Mouse (Mus musculus): ENCODE results near the gene Stradb. TPM values are rescaled to one million over a fixed set of nuclear protein-coding genes. Genes with fewer than 3 reads are reported as not detected.

Gene Stradb
- polyA plus RNA-seq, 1 experiment from 2014 or later: 30.7 TPM

DNA sequence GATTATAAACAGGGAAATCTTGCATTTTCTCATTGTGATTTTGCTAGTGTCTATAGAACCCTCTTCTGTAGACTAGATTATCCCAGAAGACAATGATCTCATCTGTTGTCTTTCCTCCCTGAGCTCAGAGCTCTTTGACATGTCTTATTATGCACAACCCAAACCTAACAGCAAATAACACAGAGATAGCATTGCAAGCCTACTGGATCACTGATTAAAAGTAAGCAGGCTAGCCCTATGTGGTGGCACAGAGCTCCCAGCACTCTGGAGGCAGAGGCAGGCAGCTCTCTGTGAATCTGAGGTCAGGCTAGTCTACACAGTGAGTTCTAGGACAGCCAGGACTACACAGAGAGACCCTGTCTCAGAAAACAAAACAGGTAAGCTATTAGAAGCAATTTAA lies 10.5 kb upstream of the Stradb start:
- Histone ChIP-seq H3K4me1 (peaks cover 16% of the 10 kb centered on the region; the same call in 1 of the 2 replicates), H3K4me2 (no peak overlapping the region), H3K4me3 (no peak overlapping the region), H3K27me3 (no peaks in the 10 kb centered on the region), H3K9ac (no peak overlapping the region), H3K36me3 (no peaks in the 10 kb centered on the region; the same call in 1 of the 2 replicates), H3K27ac (no peak overlapping the region), H3K9me3 (no peaks in the 10 kb centered on the region)
- ATAC-seq (ENCODE audit: insufficient number of reproducible peaks, insufficient read depth, low FRiP score, low TSS enrichment, low read depth): no peak

DNA sequence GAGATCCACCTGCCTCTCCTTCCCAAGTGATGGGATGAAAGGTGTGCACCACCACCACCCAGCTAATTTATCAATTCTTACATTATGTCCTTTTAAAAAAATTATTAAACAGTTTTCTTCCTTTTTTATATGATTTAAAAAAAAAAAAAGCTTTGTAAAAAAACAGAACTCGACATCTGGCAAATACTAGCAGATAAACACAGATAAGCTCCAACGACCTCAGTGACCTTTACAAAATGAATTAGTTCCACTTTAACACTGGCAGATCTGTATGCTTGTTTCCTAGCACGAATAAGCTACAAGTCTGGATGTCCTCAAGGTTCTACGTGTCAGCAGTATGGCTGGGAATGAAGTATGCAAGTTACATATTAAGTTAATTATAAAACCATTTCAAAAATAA lies 5.8 kb upstream of the Stradb start:
- no peak overlapping the region for H3K4me2 ChIP-seq
- WGBS: 21% methylated on average over 4 of the region's 4 CpGs
- H3K4me1 ChIP-seq: peaks cover 23% of the 10 kb centered on the region
- no peaks in the 10 kb centered on the region for H3K27me3 ChIP-seq
- H3K9ac ChIP-seq: no peak overlapping the region
- H3K36me3 ChIP-seq: no peaks in the 10 kb centered on the region
- H3K27ac ChIP-seq: no peak overlapping the region
- ATAC-seq (ENCODE audit: insufficient number of reproducible peaks, insufficient read depth, low FRiP score, low TSS enrichment, low read depth): no peak
- H3K9me3 ChIP-seq: no peaks in the 10 kb centered on the region
- no peak overlapping the region for H3K4me3 ChIP-seq

DNA sequence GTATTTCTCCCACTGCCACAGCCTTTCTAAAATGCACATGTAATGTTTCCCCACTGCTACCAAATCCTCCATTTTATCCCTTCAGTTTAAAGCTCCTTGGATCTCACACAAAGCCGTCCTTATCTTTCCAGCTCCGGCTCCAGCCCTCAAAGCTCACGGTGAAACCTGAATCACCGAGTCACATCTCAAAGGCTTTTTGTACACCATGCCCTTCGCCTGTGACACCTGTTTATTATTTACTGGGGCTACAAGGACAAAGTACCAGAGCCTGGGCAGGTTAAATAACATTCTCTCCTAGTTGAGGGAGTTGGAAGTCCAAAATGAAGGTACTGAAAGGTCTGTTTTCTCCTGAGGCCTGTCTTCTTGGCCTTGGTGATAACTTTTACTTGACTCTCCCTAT lies 3.3 kb upstream of the Stradb start:
- 33% methylated on average over 5 of the region's 5 CpGs for WGBS
- Histone ChIP-seq H3K4me3 (no peak overlapping the region), H3K4me2 (no peak overlapping the region), H3K9ac (no peak overlapping the region), H3K9me3 (no peaks in the 10 kb centered on the region), H3K27ac (no peak overlapping the region), H3K36me3 (no peaks in the 10 kb centered on the region), H3K27me3 (no peaks in the 10 kb centered on the region), H3K4me1 (peaks cover 32% of the 10 kb centered on the region)
- no peak for ATAC-seq (ENCODE audit: insufficient number of reproducible peaks, insufficient read depth, low FRiP score, low TSS enrichment, low read depth)

DNA sequence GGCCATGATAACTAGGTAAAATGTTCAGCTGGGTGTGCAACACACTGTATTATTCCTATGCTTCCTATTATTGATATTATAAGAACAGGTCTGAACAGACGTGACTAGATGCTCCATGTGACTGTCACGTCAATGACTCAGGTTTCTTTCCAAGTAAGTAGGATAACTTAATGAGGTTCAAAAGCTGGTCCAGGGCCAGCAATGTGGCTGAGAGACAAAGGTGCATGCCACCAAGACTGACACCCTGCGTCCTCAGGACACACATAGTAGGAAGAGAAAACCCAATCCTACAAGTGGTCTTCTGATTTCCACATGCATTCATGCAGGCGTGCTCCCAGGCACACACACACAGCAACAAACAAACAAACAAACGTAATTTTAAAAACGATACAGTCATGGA lies 2.2 kb upstream of the Stradb start:
- H3K4me3 ChIP-seq: no peak overlapping the region
- no peak for ATAC-seq (ENCODE audit: insufficient number of reproducible peaks, insufficient read depth, low FRiP score, low TSS enrichment, low read depth)
- no peaks in the 10 kb centered on the region for H3K36me3 ChIP-seq
- H3K27ac ChIP-seq: no peak overlapping the region
- 85% methylated on average over 6 of the region's 6 CpGs for WGBS
- no peak overlapping the region for H3K9ac ChIP-seq
- H3K4me1 ChIP-seq: peaks cover 33% of the 10 kb centered on the region
- H3K27me3 ChIP-seq: no peaks in the 10 kb centered on the region
- H3K4me2 ChIP-seq: 0 out of 2 replicates have a peak overlapping the region, but pooled peaks have one; percentile 77
- H3K9me3 ChIP-seq: no peaks in the 10 kb centered on the region

DNA sequence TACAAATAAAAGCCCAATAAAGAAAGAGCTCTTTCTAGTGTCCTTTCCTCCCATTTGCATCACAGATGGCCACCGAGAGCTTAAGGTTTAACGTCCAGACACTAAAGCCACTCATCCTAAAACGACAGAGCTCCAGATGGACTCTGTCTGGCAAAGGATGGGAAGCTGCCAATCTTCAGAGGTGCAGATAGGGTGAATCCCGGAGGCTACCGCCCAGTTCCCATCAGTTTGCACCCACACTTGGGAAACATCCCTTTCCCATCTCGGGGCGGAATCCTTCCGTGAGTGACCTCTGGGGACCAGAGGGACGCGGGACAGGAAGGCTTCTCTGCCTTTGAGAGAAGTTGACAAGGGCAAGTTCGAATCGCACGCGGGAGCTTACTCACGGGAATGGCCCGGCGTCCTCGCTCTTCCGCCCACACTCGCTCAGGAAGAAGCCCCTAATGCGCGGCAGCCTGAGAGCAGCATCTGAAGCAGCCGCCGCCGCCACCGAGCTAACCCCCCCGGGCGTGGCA lies 414 bp upstream of the Stradb start:
- H3K9ac ChIP-seq: peak overlapping the region; percentile 88
- peak overlapping the region; percentile 51; the same call in 1 of the 2 replicates for H3K27ac ChIP-seq
- no peak for ATAC-seq (ENCODE audit: insufficient number of reproducible peaks, insufficient read depth, low FRiP score, low TSS enrichment, low read depth)
- no peaks in the 10 kb centered on the region for H3K36me3 ChIP-seq
- no peaks in the 10 kb centered on the region for H3K9me3 ChIP-seq
- H3K4me3 ChIP-seq: peak overlapping the region; percentile 78
- H3K4me2 ChIP-seq: peak overlapping the region; percentile 77
- H3K4me1 ChIP-seq: peaks cover 35% of the 10 kb centered on the region
- under 1% methylated on average over 28 of the region's 28 CpGs for WGBS
- no peaks in the 10 kb centered on the region for H3K27me3 ChIP-seq

DNA sequence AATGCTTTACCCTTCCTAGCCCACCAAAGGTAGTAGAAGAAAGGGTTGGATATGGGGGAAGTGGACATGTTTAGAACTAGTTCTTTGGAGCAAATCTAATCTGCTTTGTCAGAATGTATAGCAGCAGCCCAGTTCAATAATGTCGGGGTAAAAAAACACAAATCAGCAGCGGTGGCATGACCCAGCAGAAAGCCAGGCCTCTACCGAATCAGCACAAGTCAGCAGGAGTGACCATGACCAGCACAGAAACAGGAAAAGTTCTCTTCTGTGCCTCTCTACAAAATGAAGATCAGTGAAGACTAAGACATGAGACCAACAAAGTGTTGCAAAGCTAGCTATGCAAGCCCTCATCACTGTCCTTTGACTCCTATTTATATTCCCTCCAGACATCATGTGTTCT lies 9.0 kb downstream of the Stradb start:
- H3K4me2 ChIP-seq: no peak overlapping the region
- H3K4me1 ChIP-seq: 0 out of 2 replicates have a peak, but pooled peaks cover 2% of the 10 kb centered on the region
- no peaks in the 10 kb centered on the region for H3K9me3 ChIP-seq
- H3K9ac ChIP-seq: no peak overlapping the region
- no peak overlapping the region for H3K4me3 ChIP-seq
- H3K36me3 ChIP-seq: peaks cover 48% of the 10 kb centered on the region
- WGBS: 92% methylated on average over 3 of the region's 3 CpGs
- no peaks in the 10 kb centered on the region for H3K27me3 ChIP-seq
- no peak overlapping the region for H3K27ac ChIP-seq
- no peak for ATAC-seq (ENCODE audit: insufficient number of reproducible peaks, insufficient read depth, low FRiP score, low TSS enrichment, low read depth)

DNA sequence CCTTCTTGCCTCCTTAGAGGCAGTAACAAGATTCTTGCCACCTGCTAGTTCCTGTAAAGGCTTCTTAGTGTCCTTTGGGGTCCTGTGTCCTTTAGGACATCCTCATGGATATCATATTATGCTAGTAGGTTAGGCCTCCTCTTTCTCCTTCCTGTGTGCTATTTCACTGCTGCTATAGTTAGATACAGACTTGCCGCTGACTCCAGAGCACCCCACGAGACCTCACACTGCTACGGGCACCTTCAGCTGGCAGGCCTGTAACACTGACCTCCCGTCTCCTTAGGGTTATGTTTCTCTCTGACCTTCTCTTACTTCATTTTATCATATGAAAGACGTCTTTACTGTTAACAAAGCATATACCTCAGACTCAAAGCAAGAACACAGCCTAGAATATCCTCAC lies 11.3 kb downstream of the Stradb start:
- no peak overlapping the region for H3K4me3 ChIP-seq
- peaks cover 58% of the 10 kb centered on the region for H3K36me3 ChIP-seq
- ATAC-seq (ENCODE audit: insufficient number of reproducible peaks, insufficient read depth, low FRiP score, low TSS enrichment, low read depth): no peak
- H3K27ac ChIP-seq: no peak overlapping the region
- H3K4me1 ChIP-seq: no peaks in the 10 kb centered on the region
- WGBS: 86% methylated on average over 5 of the region's 5 CpGs
- no peaks in the 10 kb centered on the region for H3K9me3 ChIP-seq
- no peak overlapping the region for H3K9ac ChIP-seq
- no peak overlapping the region for H3K4me2 ChIP-seq
- H3K27me3 ChIP-seq: no peaks in the 10 kb centered on the region

DNA sequence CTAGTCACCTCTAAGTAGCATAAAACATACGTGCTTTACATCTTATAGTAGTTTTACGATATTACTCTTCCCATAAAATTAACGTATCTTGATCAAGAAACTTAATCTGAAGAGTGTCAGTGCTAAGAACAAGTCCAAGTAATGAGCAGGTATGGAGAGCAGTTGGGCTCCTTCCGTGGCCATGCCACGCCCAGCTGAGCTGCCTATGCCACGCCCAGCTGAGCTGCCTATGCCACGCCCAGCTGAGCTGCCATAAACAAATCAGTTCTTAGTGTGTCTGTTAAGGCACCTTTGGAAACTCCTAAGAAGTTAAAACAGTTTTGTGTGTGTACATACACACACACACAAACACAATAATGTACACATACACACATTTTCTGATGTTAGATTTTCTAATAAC lies 19.8 kb downstream of the Stradb start:
- Histone ChIP-seq H3K36me3 (peaks cover 46% of the 10 kb centered on the region), H3K9ac (no peak overlapping the region), H3K4me3 (no peak overlapping the region), H3K4me1 (no peaks in the 10 kb centered on the region), H3K9me3 (no peaks in the 10 kb centered on the region), H3K4me2 (no peak overlapping the region), H3K27me3 (no peaks in the 10 kb centered on the region), H3K27ac (no peak overlapping the region)
- no peak for ATAC-seq (ENCODE audit: insufficient number of reproducible peaks, insufficient read depth, low FRiP score, low TSS enrichment, low read depth)
- WGBS: 85% methylated on average over 7 of the region's 7 CpGs

DNA sequence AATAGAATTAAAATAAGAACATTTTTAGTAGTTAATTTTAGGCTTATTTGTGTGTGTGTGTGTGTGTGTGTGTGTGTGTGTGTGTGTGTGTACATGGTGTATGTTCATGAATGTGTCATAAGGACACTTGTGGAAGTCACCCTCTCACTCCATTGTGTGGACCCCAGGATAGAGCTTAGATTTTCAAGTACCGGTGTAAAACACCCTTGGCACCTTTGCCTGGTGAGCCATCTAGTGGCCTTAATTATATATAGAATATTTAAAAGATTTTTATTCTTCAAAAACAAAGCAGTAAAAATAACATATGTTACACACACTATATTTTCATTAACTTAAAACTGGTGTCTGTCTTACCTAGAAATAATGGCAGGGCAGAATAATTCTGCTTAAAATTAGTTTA lies 20.4 kb downstream of the Stradb start:
- Histone ChIP-seq H3K27ac (no peak overlapping the region), H3K4me1 (no peaks in the 10 kb centered on the region), H3K9me3 (no peaks in the 10 kb centered on the region), H3K9ac (no peak overlapping the region), H3K4me3 (no peak overlapping the region), H3K27me3 (no peaks in the 10 kb centered on the region), H3K36me3 (peaks cover 42% of the 10 kb centered on the region), H3K4me2 (no peak overlapping the region)
- WGBS: 22% methylated on average over 1 of the region's 1 CpGs
- no peak for ATAC-seq (ENCODE audit: insufficient number of reproducible peaks, insufficient read depth, low FRiP score, low TSS enrichment, low read depth)

DNA sequence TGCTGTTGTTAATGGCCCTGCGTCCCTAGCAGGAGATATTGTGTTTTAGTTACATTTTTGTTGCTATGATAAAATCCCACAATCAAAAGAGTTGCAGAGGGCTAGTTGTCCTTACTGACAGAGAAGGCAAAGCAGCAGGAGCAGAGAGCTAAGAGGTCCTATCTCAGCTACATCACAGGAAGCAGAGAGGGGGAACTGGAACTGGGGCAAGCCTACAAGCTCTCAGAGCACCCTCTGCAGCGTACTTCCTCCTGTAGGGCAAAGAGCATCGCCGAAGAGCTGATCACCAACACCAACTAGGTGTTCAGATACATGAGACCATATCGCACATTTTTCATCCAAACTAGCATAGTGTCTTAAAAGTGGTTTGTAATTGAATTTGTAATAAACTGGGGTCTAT lies 22.0 kb downstream of the Stradb start:
- no peak overlapping the region for H3K4me2 ChIP-seq
- no peak overlapping the region for H3K4me3 ChIP-seq
- H3K27me3 ChIP-seq: no peaks in the 10 kb centered on the region
- no peaks in the 10 kb centered on the region for H3K9me3 ChIP-seq
- ATAC-seq (ENCODE audit: insufficient number of reproducible peaks, insufficient read depth, low FRiP score, low TSS enrichment, low read depth): no peak
- peaks cover 37% of the 10 kb centered on the region for H3K36me3 ChIP-seq
- H3K9ac ChIP-seq: no peak overlapping the region
- no peak overlapping the region for H3K27ac ChIP-seq
- H3K4me1 ChIP-seq: no peaks in the 10 kb centered on the region
- 90% methylated on average over 5 of the region's 5 CpGs for WGBS

DNA sequence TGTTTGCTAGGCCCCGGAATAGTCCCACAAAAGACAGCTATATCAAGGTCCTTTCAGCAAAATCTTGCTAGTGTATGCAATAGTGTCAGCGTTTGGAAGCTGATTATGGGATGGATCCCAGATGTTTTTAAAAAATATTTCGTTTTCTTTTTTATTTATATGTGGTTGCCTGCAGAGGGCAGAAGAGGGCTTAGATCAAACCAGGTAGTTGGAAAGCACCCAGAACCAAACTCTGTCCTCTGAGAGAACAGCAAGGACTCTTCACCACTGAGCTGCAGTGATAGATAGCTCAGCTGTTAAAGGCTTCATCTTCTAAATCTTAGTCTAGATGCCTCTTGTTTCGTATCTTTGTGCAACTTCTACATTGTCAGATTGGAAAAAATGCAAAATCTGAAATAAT lies 35.9 kb downstream of the Stradb start:
- Histone ChIP-seq H3K36me3 (no peaks in the 10 kb centered on the region), H3K4me3 (no peak overlapping the region), H3K4me2 (no peak overlapping the region), H3K9ac (no peak overlapping the region), H3K27ac (no peak overlapping the region), H3K4me1 (no peaks in the 10 kb centered on the region), H3K9me3 (no peaks in the 10 kb centered on the region), H3K27me3 (no peaks in the 10 kb centered on the region)
- 29% methylated on average over 4 of the region's 4 CpGs for WGBS
- no peak for ATAC-seq (ENCODE audit: insufficient number of reproducible peaks, insufficient read depth, low FRiP score, low TSS enrichment, low read depth)

DNA sequence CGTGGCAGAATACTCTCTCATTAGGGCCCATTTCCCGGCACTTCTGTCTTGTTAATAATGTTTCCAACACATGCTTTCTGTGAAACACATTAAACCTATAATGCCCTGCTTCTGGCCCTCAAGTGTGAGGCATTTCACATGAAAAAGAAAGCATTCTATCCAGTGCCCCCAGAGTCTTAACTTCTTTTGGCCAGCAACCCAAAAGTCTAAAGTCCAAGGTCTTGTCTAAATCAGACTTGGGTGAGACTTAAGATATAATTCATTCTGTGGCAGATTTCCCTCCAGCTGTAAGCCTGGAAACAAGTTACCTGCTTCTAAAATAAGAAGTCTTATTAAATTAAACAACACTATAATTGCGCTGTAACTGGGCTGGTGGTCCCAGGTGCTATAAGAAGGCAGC lies 48.2 kb downstream of the Stradb start:
- no peak overlapping the region for H3K27ac ChIP-seq
- H3K27me3 ChIP-seq: no peaks in the 10 kb centered on the region
- no peak overlapping the region for H3K4me2 ChIP-seq
- peaks cover 5% of the 10 kb centered on the region; the same call in 1 of the 2 replicates for H3K9me3 ChIP-seq
- WGBS: 79% methylated on average over 3 of the region's 3 CpGs
- no peaks in the 10 kb centered on the region for H3K4me1 ChIP-seq
- no peak overlapping the region for H3K9ac ChIP-seq
- H3K36me3 ChIP-seq: no peaks in the 10 kb centered on the region
- no peak for ATAC-seq (ENCODE audit: insufficient number of reproducible peaks, insufficient read depth, low FRiP score, low TSS enrichment, low read depth)
- no peak overlapping the region for H3K4me3 ChIP-seq

DNA sequence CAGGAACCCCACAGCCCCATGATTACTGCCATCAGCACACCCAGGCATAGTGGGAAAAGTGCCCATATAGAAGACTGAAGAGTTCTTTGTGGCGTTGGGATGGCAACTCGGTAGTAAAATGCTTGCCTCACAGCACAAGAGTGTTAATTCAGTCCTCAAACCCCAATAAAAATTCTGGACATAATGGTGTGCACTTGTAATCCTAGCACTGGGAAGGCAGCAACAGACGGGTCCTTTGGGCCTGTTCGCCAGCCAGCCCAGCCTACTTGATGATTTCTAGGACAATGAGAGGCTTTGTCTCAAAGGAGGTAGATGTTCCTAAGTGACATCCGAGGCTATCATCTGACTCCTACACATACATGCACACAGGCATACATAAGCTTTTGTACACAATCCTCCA lies 64.4 kb downstream of the Stradb start:
- Histone ChIP-seq H3K27me3 (no peaks in the 10 kb centered on the region), H3K4me1 (no peaks in the 10 kb centered on the region), H3K27ac (no peak overlapping the region), H3K36me3 (no peaks in the 10 kb centered on the region), H3K4me2 (no peak overlapping the region), H3K9me3 (no peaks in the 10 kb centered on the region), H3K9ac (no peak overlapping the region), H3K4me3 (no peak overlapping the region)
- WGBS: 66% methylated on average over 5 of the region's 5 CpGs
- ATAC-seq (ENCODE audit: insufficient number of reproducible peaks, insufficient read depth, low FRiP score, low TSS enrichment, low read depth): no peak
